Mouse (Mus musculus) heart, postnatal 0 days (tissue): ENCODE measurements at regions not wholly inside any gene's neighbourhood (a gene's known extent, or its start where the extent isn't known, plus 50 kb on each side); places are given as distances from the start of the nearest gene placed in this dataset.

Source experiments
- ATAC-seq: fragments of 200-750 bp; cut with Nextera tagmentation; 2 replicates; pipeline ENCODE4 v1.8.0; 2017; ENCODE audit warnings: low read depth, moderate number of reproducible peaks, moderate library complexity; ENCODE audit not compliant: insufficient read depth
- DNase-seq: peaks from one replicate; pipeline ENCODE4 v3.0.0-alpha.2; 2016; ENCODE audit warnings: low spot score
- H3K27ac ChIP-seq: fragments of 300-500 bp; sonication (generic); 2 replicates; pipeline ENCODE4 v1.5.1; 2014; ENCODE audit warnings: low read depth, mild to moderate bottlenecking
- H3K27me3 ChIP-seq: fragments of 300-500 bp; sonication (generic); 2 replicates; pipeline ENCODE4 v1.6.1; 2014; ENCODE audit warnings: low read length, mixed read lengths; ENCODE audit not compliant: control insufficient read depth, insufficient read depth
- H3K36me3 ChIP-seq: fragments of 300-500 bp; sonication (generic); replicated peaks from 2 replicates; pipeline ENCODE4 v1.6.1; 2014; ENCODE audit warnings: low read length, mixed read lengths; ENCODE audit not compliant: control insufficient read depth, insufficient read depth
- H3K4me1 ChIP-seq: fragments of 300-500 bp; sonication (generic); 2 replicates; pipeline ENCODE4 v1.6.1; 2014; ENCODE audit warnings: antibody characterized with exemption; ENCODE audit not compliant: control insufficient read depth, insufficient read depth
- H3K4me2 ChIP-seq: fragments of 300-500 bp; sonication (generic); 2 replicates; pipeline ENCODE4 v1.6.1; 2014; ENCODE audit warnings: low read depth, mild to moderate bottlenecking, low read length, moderate library complexity
- H3K4me3 ChIP-seq: fragments of 300-500 bp; sonication (generic); 2 replicates; pipeline ENCODE4 v1.5.1; 2014; ENCODE audit warnings: low read depth, low read length
- H3K9ac ChIP-seq: fragments of 300-500 bp; sonication (generic); replicated peaks from 2 replicates; pipeline ENCODE4 v1.6.1; 2014; ENCODE audit warnings: low read depth, low read length, mixed read lengths
- H3K9me3 ChIP-seq: fragments of 300-500 bp; sonication (generic); replicated peaks from 2 replicates; pipeline ENCODE4 v1.6.1; 2016; ENCODE audit warnings: low read length; ENCODE audit not compliant: control insufficient read depth
- CTCF ChIP-seq: IDR thresholded peaks from 2 replicates; pipeline ENCODE4 v1.5.1; 2016; ENCODE audit warnings: antibody characterized with exemption, control low read depth, low read depth
- EP300 ChIP-seq: IDR thresholded peaks from 2 replicates; pipeline ENCODE4 v1.6.1; 2016; ENCODE audit warnings: antibody characterized with exemption, low read depth
- WGBS: fragments of 180-500 bp; shearing (Covaris S2); extraction: QIAGEN DNeasy Blood & Tissue Kit; methylation state at CpG from one replicate; pipeline ENCODE4 v1.1.7; 2014; 5-methylcytosine and 5-hydroxymethylcytosine counted together

GRCm38 (mm10) chr16:5316271-5316670 is 60.5 kb upstream of the Eef2kmt start:
- H3K4me1 ChIP-seq = no peaks in the 10 kb centered on the region
- H3K27ac ChIP-seq = no peak overlapping the region
- no peaks in the 10 kb centered on the region for H3K9me3 ChIP-seq
- no peak overlapping the region for H3K4me3 ChIP-seq
- H3K27me3 ChIP-seq = no peaks in the 10 kb centered on the region
- no peak for DNase-seq
- no peak overlapping the region for H3K9ac ChIP-seq
- no peak for ATAC-seq
- H3K36me3 ChIP-seq = no peaks in the 10 kb centered on the region
- no peak for TF ChIP-seq EP300
- no peak for TF ChIP-seq CTCF
- 88% methylated on average over 1 of the region's 1 CpGs for WGBS
- H3K4me2 ChIP-seq = no peak overlapping the region

GRCm38 (mm10) chr16:5313261-5313660 is 57.5 kb upstream of the Eef2kmt start:
- H3K4me2 ChIP-seq = no peak overlapping the region
- no peaks in the 10 kb centered on the region for H3K9me3 ChIP-seq
- DNase-seq (no peak), ATAC-seq (no peak)
- no peak overlapping the region for H3K9ac ChIP-seq
- WGBS = 77% methylated on average over 6 of the region's 6 CpGs
- no peak overlapping the region for H3K4me3 ChIP-seq
- no peak overlapping the region for H3K27ac ChIP-seq
- TF ChIP-seq CTCF (no peak), EP300 (no peak)
- no peaks in the 10 kb centered on the region for H3K36me3 ChIP-seq
- no peaks in the 10 kb centered on the region for H3K4me1 ChIP-seq
- peaks cover 4% of the 10 kb centered on the region for H3K27me3 ChIP-seq

- ATAC-seq (no peak), DNase-seq (no peak)
- Histone ChIP-seq H3K36me3 (no peaks in the 10 kb centered on the region), H3K4me3 (no peak overlapping the region), H3K4me2 (no peak overlapping the region), H3K9ac (no peak overlapping the region), H3K4me1 (no peaks in the 10 kb centered on the region), H3K9me3 (no peaks in the 10 kb centered on the region), H3K27ac (no peak overlapping the region), H3K27me3 (peaks cover 20% of the 10 kb centered on the region)
- WGBS = 82% methylated on average over 9 of the region's 9 CpGs
- TF ChIP-seq CTCF (no peak), EP300 (no peak)
Measured at GRCm38 (mm10) chr16:5311456-5311855, 55.7 kb upstream of the Eef2kmt start.

GRCm38 (mm10) chr16:5310736-5311135 is 55.0 kb upstream of the Eef2kmt start:
- no peak overlapping the region for H3K9ac ChIP-seq
- no peaks in the 10 kb centered on the region for H3K4me1 ChIP-seq
- no peak overlapping the region for H3K4me2 ChIP-seq
- DNase-seq (no peak), ATAC-seq (no peak)
- H3K27ac ChIP-seq = no peak overlapping the region
- TF ChIP-seq CTCF = no peak
- no peak for TF ChIP-seq EP300
- H3K36me3 ChIP-seq = no peaks in the 10 kb centered on the region
- WGBS = 72% methylated on average over 10 of the region's 10 CpGs
- H3K4me3 ChIP-seq = no peak overlapping the region
- H3K27me3 ChIP-seq = peaks cover 20% of the 10 kb centered on the region
- no peaks in the 10 kb centered on the region for H3K9me3 ChIP-seq

GRCm38 (mm10) chr16:5307761-5308160 is 52.0 kb upstream of the Eef2kmt start:
- H3K4me2 ChIP-seq = no peak overlapping the region
- H3K27ac ChIP-seq = no peak overlapping the region
- ATAC-seq (no peak), DNase-seq (no peak)
- peaks cover 20% of the 10 kb centered on the region for H3K27me3 ChIP-seq
- TF ChIP-seq CTCF = no peak
- TF ChIP-seq EP300 = no peak
- H3K4me1 ChIP-seq = no peaks in the 10 kb centered on the region
- 60% methylated on average over 7 of the region's 7 CpGs for WGBS
- H3K36me3 ChIP-seq = no peaks in the 10 kb centered on the region
- no peaks in the 10 kb centered on the region for H3K9me3 ChIP-seq
- H3K4me3 ChIP-seq = no peak overlapping the region
- no peak overlapping the region for H3K9ac ChIP-seq

GRCm38 (mm10) chr16:5307249-5307605 is 51.4 kb upstream of the Eef2kmt start:
- H3K4me1 ChIP-seq = no peaks in the 10 kb centered on the region
- ATAC-seq (no peak), DNase-seq (no peak)
- peak overlapping the region; percentile 38; the same call in 1 of the 2 replicates for H3K4me3 ChIP-seq
- WGBS = 75% methylated on average over 7 of the region's 7 CpGs
- H3K27me3 ChIP-seq = peaks cover 20% of the 10 kb centered on the region
- H3K27ac ChIP-seq = no peak overlapping the region
- no peaks in the 10 kb centered on the region for H3K9me3 ChIP-seq
- TF ChIP-seq CTCF (no peak), EP300 (no peak)
- H3K4me2 ChIP-seq = peak overlapping the region; percentile 66
- no peak overlapping the region for H3K9ac ChIP-seq
- H3K36me3 ChIP-seq = no peaks in the 10 kb centered on the region
